Mouse (Mus musculus): ENCODE results near the gene Sertad4. TPM values are rescaled to one million over a fixed set of nuclear protein-coding genes. Genes with fewer than 3 reads are reported as not detected.
A peak's percentile ranks its signal among the peaks of the same experiment; 100 is the strongest.

The Sertad4 gene
- polyA plus RNA-seq, 1 experiment from 2014 or later: 25.8 TPM

- no peak overlapping the region for H3K9ac ChIP-seq
- H3K9me3 ChIP-seq: no peaks in the 10 kb centered on the region
- H3K27ac ChIP-seq: no peak overlapping the region
- H3K4me1 ChIP-seq: peaks cover 39% of the 10 kb centered on the region
- H3K36me3 ChIP-seq (replicated peaks): no peaks in the 10 kb centered on the region
- peaks cover 17% of the 10 kb centered on the region for H3K27me3 ChIP-seq
- H3K4me2 ChIP-seq: no peak overlapping the region
- WGBS: 21% methylated on average over 9 of the region's 9 CpGs
- no peak overlapping the region for H3K4me3 ChIP-seq (replicated peaks)
- ATAC-seq (ENCODE audit: low FRiP score): no peak
These were observed 29.8 kb downstream of the Sertad4 start for GRCm38 (mm10) chr1:192825746-192826145.

- Histone ChIP-seq H3K9ac (no peak overlapping the region), H3K4me3 (replicated peaks) (no peak overlapping the region), H3K27ac (peak overlapping the region; percentile 79), H3K4me2 (0 out of 2 replicates have a peak overlapping the region, but pooled peaks have one; percentile 10), H3K4me1 (peaks cover 24% of the 10 kb centered on the region), H3K36me3 (replicated peaks) (no peaks in the 10 kb centered on the region), H3K9me3 (no peaks in the 10 kb centered on the region), H3K27me3 (peaks cover 7% of the 10 kb centered on the region; the same call in 1 of the 2 replicates)
- WGBS: 22% methylated on average over 13 of the region's 13 CpGs
- ATAC-seq (ENCODE audit: low FRiP score): peak; percentile 83
These were observed 32.7 kb downstream of the Sertad4 start for GRCm38 (mm10) chr1:192822652-192823525.

- no peak overlapping the region for H3K4me3 ChIP-seq (replicated peaks)
- H3K27ac ChIP-seq: 0 out of 2 replicates have a peak overlapping the region, but pooled peaks have one; percentile 79
- H3K27me3 ChIP-seq: peaks cover 7% of the 10 kb centered on the region; the same call in 1 of the 2 replicates
- H3K4me1 ChIP-seq: peaks cover 24% of the 10 kb centered on the region
- no peaks in the 10 kb centered on the region for H3K36me3 ChIP-seq (replicated peaks)
- H3K9ac ChIP-seq: no peak overlapping the region
- no peaks in the 10 kb centered on the region for H3K9me3 ChIP-seq
- 87% methylated on average over 1 of the region's 1 CpGs for WGBS
- no peak overlapping the region for H3K4me2 ChIP-seq
- no peak for ATAC-seq (ENCODE audit: low FRiP score)
These were observed 33.3 kb downstream of the Sertad4 start for GRCm38 (mm10) chr1:192822309-192822651.

GRCm38 (mm10) chr1:192818334-192818733 lies 37.2 kb downstream of the Sertad4 start:
- Histone ChIP-seq H3K27me3 (no peaks in the 10 kb centered on the region), H3K36me3 (replicated peaks) (no peaks in the 10 kb centered on the region), H3K4me1 (peaks cover 19% of the 10 kb centered on the region), H3K4me3 (replicated peaks) (no peak overlapping the region), H3K9ac (no peak overlapping the region), H3K4me2 (no peak overlapping the region), H3K27ac (no peak overlapping the region), H3K9me3 (no peaks in the 10 kb centered on the region)
- ATAC-seq (ENCODE audit: low FRiP score): no peak
- WGBS: 92% methylated on average over 5 of the region's 5 CpGs

- Histone ChIP-seq H3K4me2 (no peak overlapping the region), H3K9ac (no peak overlapping the region), H3K27ac (0 out of 2 replicates have a peak overlapping the region, but pooled peaks have one; percentile 14), H3K4me3 (replicated peaks) (no peak overlapping the region), H3K36me3 (replicated peaks) (no peaks in the 10 kb centered on the region), H3K9me3 (no peaks in the 10 kb centered on the region), H3K27me3 (no peaks in the 10 kb centered on the region), H3K4me1 (0 out of 2 replicates have a peak, but pooled peaks cover 8% of the 10 kb centered on the region)
- no peak for ATAC-seq (ENCODE audit: low FRiP score)
- WGBS: 51% methylated on average over 2 of the region's 2 CpGs
These were observed 39.8 kb downstream of the Sertad4 start for GRCm38 (mm10) chr1:192815789-192816188.

- Histone ChIP-seq H3K9ac (no peak overlapping the region), H3K27me3 (no peaks in the 10 kb centered on the region), H3K4me2 (no peak overlapping the region), H3K4me3 (replicated peaks) (no peak overlapping the region), H3K4me1 (0 out of 2 replicates have a peak, but pooled peaks cover 8% of the 10 kb centered on the region), H3K27ac (0 out of 2 replicates have a peak overlapping the region, but pooled peaks have one; percentile 31), H3K36me3 (replicated peaks) (no peaks in the 10 kb centered on the region), H3K9me3 (no peaks in the 10 kb centered on the region)
- ATAC-seq (ENCODE audit: low FRiP score): no peak
- 15% methylated on average over 3 of the region's 3 CpGs for WGBS
These were observed 40.9 kb downstream of the Sertad4 start for GRCm38 (mm10) chr1:192814700-192815099.

GRCm38 (mm10) chr1:192812758-192813157 lies 42.8 kb downstream of the Sertad4 start:
- Histone ChIP-seq H3K27me3 (no peaks in the 10 kb centered on the region), H3K4me1 (0 out of 2 replicates have a peak, but pooled peaks cover 8% of the 10 kb centered on the region)

GRCm38 (mm10) chr1:192812290-192812689 lies 43.3 kb downstream of the Sertad4 start:
- ATAC-seq (ENCODE audit: low FRiP score): no peak
- no peaks in the 10 kb centered on the region for H3K9me3 ChIP-seq
- H3K36me3 ChIP-seq (replicated peaks): no peaks in the 10 kb centered on the region
- WGBS: 93% methylated on average over 5 of the region's 5 CpGs
- H3K27ac ChIP-seq: no peak overlapping the region
- H3K9ac ChIP-seq: no peak overlapping the region
- H3K4me1 ChIP-seq: 0 out of 2 replicates have a peak, but pooled peaks cover 8% of the 10 kb centered on the region
- H3K27me3 ChIP-seq: no peaks in the 10 kb centered on the region
- no peak overlapping the region for H3K4me2 ChIP-seq
- no peak overlapping the region for H3K4me3 ChIP-seq (replicated peaks)

More at GRCm38 (mm10) chr1:192812758-192813157, 42.8 kb downstream of the Sertad4 start:
- 95% methylated on average over 9 of the region's 9 CpGs for WGBS
- H3K4me2 ChIP-seq: no peak overlapping the region
- H3K9ac ChIP-seq: no peak overlapping the region
- H3K9me3 ChIP-seq: no peaks in the 10 kb centered on the region
- H3K27ac ChIP-seq: no peak overlapping the region
- H3K4me3 ChIP-seq (replicated peaks): no peak overlapping the region
- H3K36me3 ChIP-seq (replicated peaks): no peaks in the 10 kb centered on the region
- no peak for ATAC-seq (ENCODE audit: low FRiP score)

GRCm38 (mm10) chr1:192806168-192807157 lies 49.1 kb downstream of the Sertad4 start:
- no peak overlapping the region for H3K27ac ChIP-seq
- 44% methylated on average over 10 of the region's 10 CpGs for WGBS

GRCm38 (mm10) chr1:192800338-192800737 lies 55.2 kb downstream of the Sertad4 start:
- H3K36me3 ChIP-seq (replicated peaks): no peaks in the 10 kb centered on the region
- WGBS: 87% methylated on average over 8 of the region's 8 CpGs
- peak overlapping the region; percentile 50; the same call in 1 of the 2 replicates for H3K27ac ChIP-seq
- no peaks in the 10 kb centered on the region for H3K9me3 ChIP-seq
- H3K4me1 ChIP-seq: peaks cover 33% of the 10 kb centered on the region
- no peak overlapping the region for H3K9ac ChIP-seq
- ATAC-seq (ENCODE audit: low FRiP score): no peak
- H3K27me3 ChIP-seq: peaks cover 5% of the 10 kb centered on the region; the same call in 1 of the 2 replicates
- H3K4me3 ChIP-seq (replicated peaks): no peak overlapping the region
- H3K4me2 ChIP-seq: no peak overlapping the region

More at GRCm38 (mm10) chr1:192806168-192807157, 49.1 kb downstream of the Sertad4 start:
- Histone ChIP-seq H3K4me3 (replicated peaks) (no peak overlapping the region), H3K27me3 (no peaks in the 10 kb centered on the region), H3K4me1 (peaks cover 9% of the 10 kb centered on the region), H3K36me3 (replicated peaks) (no peaks in the 10 kb centered on the region), H3K9me3 (no peaks in the 10 kb centered on the region), H3K9ac (no peak overlapping the region; the same call in 1 of the 2 replicates), H3K4me2 (no peak overlapping the region)
- 0 out of 2 replicates have a peak, but pooled peaks have one; percentile 30 for ATAC-seq (ENCODE audit: low FRiP score)

- WGBS: 15% methylated on average over 10 of the region's 10 CpGs
- H3K4me3 ChIP-seq (replicated peaks): no peak overlapping the region
- H3K9ac ChIP-seq: 0 out of 2 replicates have a peak overlapping the region, but pooled peaks have one; percentile 4
- 0 out of 2 replicates have a peak overlapping the region, but pooled peaks have one; percentile 13 for H3K4me2 ChIP-seq
- H3K36me3 ChIP-seq (replicated peaks): no peaks in the 10 kb centered on the region
- H3K4me1 ChIP-seq: peaks cover 33% of the 10 kb centered on the region
- peak; percentile 83 for ATAC-seq (ENCODE audit: low FRiP score)
- peaks cover 5% of the 10 kb centered on the region; the same call in 1 of the 2 replicates for H3K27me3 ChIP-seq
- peak overlapping the region; percentile 66 for H3K27ac ChIP-seq
- no peaks in the 10 kb centered on the region for H3K9me3 ChIP-seq
These were observed 56.2 kb downstream of the Sertad4 start for GRCm38 (mm10) chr1:192799165-192799991.
